Mouse (Mus musculus): ENCODE data around the gene Ntrk1. TPM values are rescaled to one million over a fixed set of nuclear protein-coding genes. Genes with fewer than 3 reads are reported as not detected.

The Ntrk1 gene
- total RNA-seq, 2 experiments from 2014 or later = 0.25 to 0.32 TPM

- DNase-seq (ENCODE audit: low spot score in 2 of 2) = no peak
Measured at GRCm38 (mm10) chr3:87785626-87786214, 9.2 kb downstream of the Ntrk1 start.

GRCm38 (mm10) chr3:87785156-87785555 is 9.8 kb downstream of the Ntrk1 start:
- DNase-seq (ENCODE audit: low spot score in 2 of 2) = no peak

GRCm38 (mm10) chr3:87783282-87784023 is 11.5 kb downstream of the Ntrk1 start:
- DNase-seq (ENCODE audit: low spot score in 2 of 2) = no peak

- no peak for DNase-seq (ENCODE audit: low spot score in 2 of 2)
Measured at GRCm38 (mm10) chr3:87779086-87779485, 15.9 kb downstream of the Ntrk1 start.

- DNase-seq (ENCODE audit: low spot score in 2 of 2) = no peak
Measured at GRCm38 (mm10) chr3:87778283-87778682, 16.7 kb downstream of the Ntrk1 start.

GRCm38 (mm10) chr3:87771088-87771487 is 23.9 kb downstream of the Ntrk1 start:
- no peak for DNase-seq (ENCODE audit: low spot score in 2 of 2)

GRCm38 (mm10) chr3:87770280-87770679 is 24.7 kb downstream of the Ntrk1 start:
- peak in 1 of 2 experiments; percentile 65 for DNase-seq (ENCODE audit: low spot score in 2 of 2)

- no peak for DNase-seq (ENCODE audit: low spot score in 2 of 2)
Measured at GRCm38 (mm10) chr3:87769506-87769905, 25.5 kb downstream of the Ntrk1 start.

- DNase-seq (ENCODE audit: low spot score in 2 of 2) = peak in 1 of 2 experiments; percentile 33
Measured at GRCm38 (mm10) chr3:87768844-87769243, 26.1 kb downstream of the Ntrk1 start.

GRCm38 (mm10) chr3:87768431-87768830 is 26.5 kb downstream of the Ntrk1 start:
- no peak for DNase-seq (ENCODE audit: low spot score in 2 of 2)

GRCm38 (mm10) chr3:87767764-87768163 is 27.2 kb downstream of the Ntrk1 start:
- no peak for DNase-seq (ENCODE audit: low spot score in 2 of 2)

GRCm38 (mm10) chr3:87766284-87766667 is 28.7 kb downstream of the Ntrk1 start:
- no peak for DNase-seq (ENCODE audit: low spot score in 2 of 2)

GRCm38 (mm10) chr3:87765631-87766283 is 29.2 kb downstream of the Ntrk1 start:
- DNase-seq (ENCODE audit: low spot score in 2 of 2) = no peak

GRCm38 (mm10) chr3:87765091-87765490 is 29.9 kb downstream of the Ntrk1 start:
- DNase-seq (ENCODE audit: low spot score in 2 of 2) = no peak

GRCm38 (mm10) chr3:87764506-87764905 is 30.5 kb downstream of the Ntrk1 start:
- peak in 1 of 2 experiments; percentile 60 for DNase-seq (ENCODE audit: low spot score in 2 of 2)

GRCm38 (mm10) chr3:87763683-87764289 is 31.2 kb downstream of the Ntrk1 start:
- DNase-seq (ENCODE audit: low spot score in 2 of 2) = peak; percentile 85 to 92

- no peak for DNase-seq (ENCODE audit: low spot score in 2 of 2)
Measured at GRCm38 (mm10) chr3:87763202-87763601, 31.8 kb downstream of the Ntrk1 start.

- DNase-seq (ENCODE audit: low spot score in 2 of 2) = no peak
Measured at GRCm38 (mm10) chr3:87761408-87762375, 33.3 kb downstream of the Ntrk1 start.

- no peak for DNase-seq (ENCODE audit: low spot score in 2 of 2)
Measured at GRCm38 (mm10) chr3:87758641-87759040, 36.3 kb downstream of the Ntrk1 start.

GRCm38 (mm10) chr3:87756488-87756887 is 38.5 kb downstream of the Ntrk1 start:
- DNase-seq (ENCODE audit: low spot score in 2 of 2) = no peak

- peak; percentile 77 to 90 for DNase-seq (ENCODE audit: low spot score in 2 of 2)
Measured at GRCm38 (mm10) chr3:87755964-87756363, 39.0 kb downstream of the Ntrk1 start.

Measured in layer of hippocampus, adult 18-20 months (tissue).